ENCODE assay signal across 8 mouse cellular contexts in genomic region chr3:101778896-101779665, GRCm38 (mm10).
DNase-seq lines count a peak whose midpoint lies in the region; ATAC-seq lines count a peak whose summit lies in the region.

No protein-coding gene starts in this region.

- DNase-seq in embryo, embryonic 10 days (ENCODE audit: low spot score) = peak; percentile 49
- no peak for DNase-seq in embryo, embryonic 9.5 days (ENCODE audit: extremely low spot score)
- peak; percentile 64 to 83 for DNase-seq in heart, adult 9 months (ENCODE audit: low spot score in 2 of 2)
- peak; percentile 49 to 62 for DNase-seq in kidney, adult 8-10 months
- no peak for DNase-seq in spleen, adult 12 weeks (ENCODE audit: low spot score)
- no peak for DNase-seq in cerebellum, adult 11 months

- ATAC-seq in megakaryocyte progenitor cell, adult 5-6 weeks (replicated peaks; ENCODE audit: poor library complexity) = peak; percentile 73
- no peak for ATAC-seq in frontal cortex, adult (ENCODE audit: low TSS enrichment)

Comparison
In these comparisons a context has a peak if more than half of its experiments do, and no peak if none do; other contexts are left out.
1. DNase-seq: peak in embryo, embryonic 10 days (single experiment), heart, adult 9 months (2 of 2) and kidney, adult 8-10 months (2 of 2); none in embryo, embryonic 9.5 days (single experiment), spleen, adult 12 weeks (single experiment) and cerebellum, adult 11 months (single experiment).